Comparison of ENCODE assay signal across 8 mouse cellular contexts in genomic region chr13:107903150-107903959, GRCm38 (mm10).
A peak's percentile ranks its signal among the peaks of the same experiment; 100 is the strongest.
DNase-seq lines count a peak whose midpoint lies in the region; ATAC-seq lines count a peak whose summit lies in the region.

No protein-coding gene starts in this region.

- 0 out of 2 replicates have a peak, but pooled peaks cover 8% of the 10 kb centered on the region for H3K27me3 ChIP-seq in midbrain, embryonic 12.5 days
- H3K27me3 ChIP-seq in midbrain, embryonic 10.5 days (ENCODE audit: low read depth, poor library complexity, severe bottlenecking): 0 out of 2 replicates have a peak, but pooled peaks cover 3% of the 10 kb centered on the region
- H3K27me3 ChIP-seq in forebrain, embryonic 12.5 days: no peaks in the 10 kb centered on the region
- H3K27me3 ChIP-seq in limb, embryonic 11.5 days (ENCODE audit: control insufficient read depth, insufficient read depth, low read length): no peaks in the 10 kb centered on the region

- 45% methylated on average over 9 of the region's 9 CpGs for WGBS in midbrain, embryonic 12.5 days
- WGBS in midbrain, embryonic 10.5 days: 56% methylated on average over 9 of the region's 9 CpGs
- WGBS in forebrain, embryonic 12.5 days: 37% methylated on average over 9 of the region's 9 CpGs
- 47% methylated on average over 9 of the region's 9 CpGs for WGBS in limb, embryonic 11.5 days

- no peak overlapping the region for H3K27ac ChIP-seq in midbrain, embryonic 12.5 days (replicated peaks)
- no peak overlapping the region; the same call in 1 of the 2 replicates for H3K27ac ChIP-seq in midbrain, embryonic 10.5 days (replicated peaks)
- 0 out of 2 replicates have a peak overlapping the region, but pooled peaks have one; percentile 3 for H3K27ac ChIP-seq in forebrain, embryonic 12.5 days
- no peak overlapping the region for H3K27ac ChIP-seq in limb, embryonic 11.5 days (replicated peaks; ENCODE audit: low read depth, low read length)

- H3K4me2 ChIP-seq in midbrain, embryonic 12.5 days (replicated peaks): no peak overlapping the region
- no peak overlapping the region for H3K4me2 ChIP-seq in forebrain, embryonic 12.5 days
- no peak overlapping the region for H3K4me2 ChIP-seq in limb, embryonic 11.5 days (ENCODE audit: low read depth, severe bottlenecking)

- no peaks in the 10 kb centered on the region for H3K36me3 ChIP-seq in midbrain, embryonic 12.5 days
- no peaks in the 10 kb centered on the region for H3K36me3 ChIP-seq in midbrain, embryonic 10.5 days
- no peaks in the 10 kb centered on the region for H3K36me3 ChIP-seq in forebrain, embryonic 12.5 days (replicated peaks)
- no peaks in the 10 kb centered on the region for H3K36me3 ChIP-seq in limb, embryonic 11.5 days (ENCODE audit: control insufficient read depth, insufficient read depth, low read length)

- H3K4me1 ChIP-seq in midbrain, embryonic 12.5 days: peaks cover 16% of the 10 kb centered on the region
- peaks cover 24% of the 10 kb centered on the region for H3K4me1 ChIP-seq in midbrain, embryonic 10.5 days
- H3K4me1 ChIP-seq in forebrain, embryonic 12.5 days: peaks cover 10% of the 10 kb centered on the region
- peaks cover 6% of the 10 kb centered on the region; the same call in 1 of the 2 replicates for H3K4me1 ChIP-seq in limb, embryonic 11.5 days (ENCODE audit: control insufficient read depth, insufficient read depth, low read length)

- H3K9ac ChIP-seq in midbrain, embryonic 12.5 days (replicated peaks): no peak overlapping the region
- no peak overlapping the region for H3K9ac ChIP-seq in forebrain, embryonic 12.5 days
- no peak overlapping the region for H3K9ac ChIP-seq in limb, embryonic 11.5 days (ENCODE audit: low read length)

- H3K9me3 ChIP-seq in midbrain, embryonic 12.5 days: no peaks in the 10 kb centered on the region
- H3K9me3 ChIP-seq in midbrain, embryonic 10.5 days (replicated peaks): no peaks in the 10 kb centered on the region
- no peaks in the 10 kb centered on the region for H3K9me3 ChIP-seq in forebrain, embryonic 12.5 days
- no peaks in the 10 kb centered on the region for H3K9me3 ChIP-seq in limb, embryonic 11.5 days (ENCODE audit: control insufficient read depth, low read length)

- peak; percentile 65 for ATAC-seq in midbrain, embryonic 12.5 days (ENCODE audit: low FRiP score, low read depth)
- ATAC-seq in forebrain, embryonic 12.5 days (ENCODE audit: low FRiP score): 0 out of 2 replicates have a peak, but pooled peaks have one; percentile 57
- ATAC-seq in limb, embryonic 11.5 days (ENCODE audit: insufficient number of reproducible peaks, low FRiP score, low TSS enrichment, low read depth): peak; percentile 75; the same call in 1 of the 2 replicates

- no peak for DNase-seq in midbrain, embryonic 10.5 days (ENCODE audit: low spot score)
- no peak for DNase-seq in limb, embryonic 11.5 days (ENCODE audit: low spot score)
- DNase-seq in neural tube, embryonic 10.5 days (ENCODE audit: extremely low spot score, low spot score): peak; percentile 33
- DNase-seq in cerebellum, adult 9-11 months: no peak
- DNase-seq in adrenal gland, adult (ENCODE audit: inconsistent age in 2 of 2, low spot score in 1 of 2): no peak
- no peak for DNase-seq in left cerebral cortex, adult 9 months (ENCODE audit: low spot score in 2 of 2)

- H3K4me3 ChIP-seq in midbrain, embryonic 12.5 days: no peak overlapping the region
- H3K4me3 ChIP-seq in midbrain, embryonic 10.5 days: no peak overlapping the region; the same call in 1 of the 2 replicates
- no peak overlapping the region for H3K4me3 ChIP-seq in forebrain, embryonic 12.5 days (replicated peaks)
- no peak overlapping the region for H3K4me3 ChIP-seq in limb, embryonic 11.5 days (ENCODE audit: low read depth, low read length)
